Mouse (Mus musculus) thymus, adult 2 months (tissue): Measurements from ENCODE around the gene Fh1. TPM values are rescaled to one million over a fixed set of nuclear protein-coding genes. Genes with fewer than 3 reads are reported as not detected.

Source experiments
- DNase-seq: peaks from one replicate; pipeline ENCODE4 v3.0.0; 2021
- H3K27ac ChIP-seq: fragments of 200-500 bp; 2 replicates; pipeline ENCODE4 v1.5.1; 2012; ENCODE audit warnings: low read length, control low read depth; ENCODE audit not compliant: control insufficient read depth, insufficient read depth
- H3K27me3 ChIP-seq: fragments of 200-500 bp; 2 replicates; pipeline ENCODE4 v1.6.1; 2012; ENCODE audit warnings: mild to moderate bottlenecking, low read length, moderate library complexity, mixed read lengths; ENCODE audit not compliant: control insufficient read depth, insufficient read depth
- H3K36me3 ChIP-seq: fragments of 200-500 bp; 2 replicates; pipeline ENCODE4 v1.6.1; 2012; ENCODE audit warnings: mild to moderate bottlenecking, low read length, moderate library complexity; ENCODE audit not compliant: control insufficient read depth, insufficient read depth
- H3K4me1 ChIP-seq: fragments of 200-500 bp; replicated peaks from 2 replicates; pipeline ENCODE4 v1.6.1; 2012; ENCODE audit warnings: low read length; ENCODE audit not compliant: control insufficient read depth, insufficient read depth
- H3K4me3 ChIP-seq: fragments of 200-500 bp; 2 replicates; pipeline ENCODE4 v1.5.1; 2012; ENCODE audit warnings: mild to moderate bottlenecking, low read length, control low read depth, moderate library complexity; ENCODE audit not compliant: control insufficient read depth, insufficient read depth
- CTCF ChIP-seq: fragments of 200-500 bp; IDR thresholded peaks from 2 replicates; pipeline ENCODE4 v1.5.1; 2012; ENCODE audit warnings: mild to moderate bottlenecking, control low read depth, low read length, moderate library complexity, borderline replicate concordance; ENCODE audit not compliant: control insufficient read depth, poor library complexity, insufficient read depth; ENCODE audit errors: extremely low read depth
- POLR2A ChIP-seq: fragments of 200-500 bp; IDR thresholded peaks from 2 replicates; pipeline ENCODE4 v1.6.1; 2012; ENCODE audit warnings: mild to moderate bottlenecking, low read length, control low read depth, moderate library complexity; ENCODE audit not compliant: control insufficient read depth, poor library complexity, insufficient read depth; ENCODE audit errors: extremely low read depth
- WGBS: fragments of 180-500 bp; shearing (Covaris S2); methylation state at CpG from one replicate; pipeline ENCODE4 v1.1.7; 2018; 5-methylcytosine and 5-hydroxymethylcytosine counted together
- polyA plus RNA-seq: library from polyadenylated mRNA; depleted of rRNA; stranded (reverse); fragments of >200 nt; gene quantifications from 2 replicates; pipeline ENCODE4 v1.2.3, GENCODE M21; 2012; rRNA removed

Gene Fh1
- polyA plus RNA-seq, 1 experiment = 32.4 TPM

- no peak overlapping the region for H3K4me3 ChIP-seq
- no peak for DNase-seq
- no peak overlapping the region for H3K27ac ChIP-seq
- H3K36me3 ChIP-seq = no peaks in the 10 kb centered on the region
- no peaks in the 10 kb centered on the region for H3K4me1 ChIP-seq
- TF ChIP-seq CTCF = no peak
- no peak for TF ChIP-seq POLR2A
- 89% methylated on average over 2 of the region's 2 CpGs for WGBS
- no peaks in the 10 kb centered on the region for H3K27me3 ChIP-seq
Measured at GRCm38 (mm10) chr1:175562379-175562778, 63.1 kb downstream of the Fh1 start.

GRCm38 (mm10) chr1:175561806-175562205, 63.6 kb downstream of the Fh1 start:
- no peak for TF ChIP-seq CTCF
- TF ChIP-seq POLR2A = no peak
- Histone ChIP-seq H3K4me3 (no peak overlapping the region), H3K36me3 (no peaks in the 10 kb centered on the region), H3K4me1 (no peaks in the 10 kb centered on the region), H3K27ac (no peak overlapping the region), H3K27me3 (no peaks in the 10 kb centered on the region)
- no peak for DNase-seq

GRCm38 (mm10) chr1:175554641-175555040, 70.8 kb downstream of the Fh1 start:
- 97% methylated on average over 1 of the region's 1 CpGs for whole genome bisulfite sequencing
- H3K27ac ChIP-seq = no peak overlapping the region
- no peak for TF ChIP-seq POLR2A
- no peak for TF ChIP-seq CTCF
- H3K4me1 ChIP-seq = no peaks in the 10 kb centered on the region
- H3K36me3 ChIP-seq = no peaks in the 10 kb centered on the region
- DNase-seq = no peak
- H3K27me3 ChIP-seq = no peaks in the 10 kb centered on the region
- H3K4me3 ChIP-seq = no peak overlapping the region

GRCm38 (mm10) chr1:175552474-175552873, 73.0 kb downstream of the Fh1 start:
- H3K27ac ChIP-seq = no peak overlapping the region
- no peaks in the 10 kb centered on the region for H3K27me3 ChIP-seq
- no peaks in the 10 kb centered on the region for H3K4me1 ChIP-seq
- H3K4me3 ChIP-seq = no peak overlapping the region
- H3K36me3 ChIP-seq = no peaks in the 10 kb centered on the region
- TF ChIP-seq CTCF (no peak), POLR2A (no peak)
- no peak for DNase-seq
- 80% methylated on average over 3 of the region's 3 CpGs for WGBS

GRCm38 (mm10) chr1:175550586-175550985, 74.8 kb downstream of the Fh1 start:
- Histone ChIP-seq H3K27ac (no peak overlapping the region), H3K4me3 (no peak overlapping the region), H3K4me1 (no peaks in the 10 kb centered on the region), H3K27me3 (no peaks in the 10 kb centered on the region), H3K36me3 (no peaks in the 10 kb centered on the region)
- WGBS = 90% methylated on average over 1 of the region's 1 CpGs
- TF ChIP-seq CTCF (no peak), POLR2A (no peak)
- DNase-seq = no peak

Other genes with a start within 250 kb of the Fh1 start
- 0.54 and 0.92 TPM in 2 replicates for gene Rgs7, start 133.1 kb downstream of the Fh1 start, polyA plus RNA-seq
- 3.0 and 3.3 TPM in 2 replicates for gene Kmo, start 5.3 kb downstream of the Fh1 start, polyA plus RNA-seq
- 5.3 and 8.2 TPM in 2 replicates for gene Opn3, start 67.1 kb upstream of the Fh1 start, polyA plus RNA-seq
- 18.3 and 45.7 TPM in 2 replicates for gene Chml, start 67.3 kb upstream of the Fh1 start, polyA plus RNA-seq
- gene Wdr64, start 73.0 kb upstream of the Fh1 start, polyA plus RNA-seq = not detected in 2 replicates